Mouse (Mus musculus) hindbrain, embryonic 15.5 days (tissue): ENCODE measurements at regions not wholly inside any gene's neighbourhood (a gene's known extent, or its start where the extent isn't known, plus 50 kb on each side); places are given as distances from the start of the nearest gene placed in this dataset.

Experiments used
- ATAC-seq: fragments of 200-750 bp; cut with Nextera tagmentation; 2 replicates; pipeline ENCODE4 v1.8.0; 2017; ENCODE audit warnings: low read depth, moderate number of reproducible peaks, moderate TSS enrichment; ENCODE audit not compliant: low FRiP score
- H3K27ac ChIP-seq: fragments of 300-500 bp; sonication (generic); replicated peaks from 2 replicates; pipeline ENCODE4 v1.5.1; 2015; ENCODE audit warnings: mild to moderate bottlenecking, inconsistent platforms
- H3K27me3 ChIP-seq: fragments of 300-500 bp; sonication (generic); 2 replicates; pipeline ENCODE4 v1.6.1; 2015; ENCODE audit warnings: control low read depth, inconsistent platforms
- H3K36me3 ChIP-seq: fragments of 300-500 bp; sonication (generic); 2 replicates; pipeline ENCODE4 v1.6.1; 2015; ENCODE audit warnings: control low read depth, inconsistent platforms
- H3K4me1 ChIP-seq: fragments of 300-500 bp; sonication (generic); replicated peaks from 2 replicates; pipeline ENCODE4 v1.6.1; 2015; ENCODE audit warnings: control low read depth, inconsistent platforms
- H3K4me2 ChIP-seq: fragments of 300-500 bp; sonication (generic); 2 replicates; pipeline ENCODE4 v1.6.1; 2015; ENCODE audit warnings: moderate library complexity, mild to moderate bottlenecking, inconsistent platforms
- H3K4me3 ChIP-seq: fragments of 300-500 bp; sonication (generic); 2 replicates; pipeline ENCODE4 v1.5.1; 2015; ENCODE audit warnings: mild to moderate bottlenecking, inconsistent platforms
- H3K9ac ChIP-seq: fragments of 300-500 bp; sonication (generic); 2 replicates; pipeline ENCODE4 v1.6.1; 2015; ENCODE audit warnings: inconsistent platforms
- H3K9me3 ChIP-seq: fragments of 300-500 bp; sonication (generic); 2 replicates; pipeline ENCODE4 v1.6.1; 2016; ENCODE audit warnings: control low read depth, inconsistent platforms
- WGBS: fragments of 180-500 bp; shearing (Covaris S2); methylation state at CpG from one replicate; pipeline ENCODE4 v1.1.7; 2015; 5-methylcytosine and 5-hydroxymethylcytosine counted together

GRCm38 (mm10) chr17:91161834-91162233, 69.0 kb upstream of the Nrxn1 start:
- H3K4me3 ChIP-seq: no peak overlapping the region
- ATAC-seq: no peak

More at GRCm38 (mm10) chr17:91161834-91162233, 69.0 kb upstream of the Nrxn1 start:
- Histone ChIP-seq H3K4me2 (no peak overlapping the region), H3K9ac (no peak overlapping the region), H3K27ac (no peak overlapping the region), H3K4me1 (no peaks in the 10 kb centered on the region), H3K9me3 (no peaks in the 10 kb centered on the region), H3K36me3 (no peaks in the 10 kb centered on the region), H3K27me3 (no peaks in the 10 kb centered on the region)
- 57% methylated on average over 2 of the region's 2 CpGs for WGBS
